Mouse (Mus musculus) thymus, adult 2 months (tissue): Measurements from ENCODE around the gene Insl5.

ENCODE experiments used
- CTCF ChIP-seq: fragments of 200-500 bp; IDR thresholded peaks from 2 replicates; pipeline ENCODE4 v1.5.1; 2012; ENCODE audit warnings: mild to moderate bottlenecking, control low read depth, low read length, moderate library complexity, borderline replicate concordance; ENCODE audit not compliant: control insufficient read depth, poor library complexity, insufficient read depth; ENCODE audit errors: extremely low read depth
- POLR2A ChIP-seq: fragments of 200-500 bp; IDR thresholded peaks from 2 replicates; pipeline ENCODE4 v1.6.1; 2012; ENCODE audit warnings: mild to moderate bottlenecking, low read length, control low read depth, moderate library complexity; ENCODE audit not compliant: control insufficient read depth, poor library complexity, insufficient read depth; ENCODE audit errors: extremely low read depth

DNA sequence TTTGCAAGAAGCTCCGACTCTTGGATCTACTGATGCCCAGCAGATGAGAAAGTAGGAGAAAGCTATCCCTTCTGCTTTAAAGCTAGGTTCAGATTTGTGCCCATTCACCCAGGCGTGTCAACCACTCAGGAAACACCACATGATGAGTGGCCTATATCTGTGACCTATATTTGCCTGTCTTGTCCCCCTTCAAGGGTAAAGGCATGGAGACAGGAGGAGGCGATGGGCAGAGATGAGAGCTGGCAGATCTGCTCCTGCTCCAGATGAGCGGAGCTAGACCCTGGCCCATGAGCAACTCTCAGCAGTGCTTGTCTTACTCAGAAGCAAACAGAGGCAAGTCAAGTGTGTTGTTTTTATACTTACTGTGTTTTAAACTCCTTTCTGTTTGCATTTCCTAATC is 15.9 kb downstream of the Insl5 start:
- TF ChIP-seq POLR2A (no peak), CTCF (no peak)
